Mouse (Mus musculus) G1E (cell line): Measurements from ENCODE around the gene Foxk1. TPM values are rescaled to one million over a fixed set of nuclear protein-coding genes. Genes with fewer than 3 reads are reported as not detected.

ENCODE experiments used
- ATAC-seq: 2 replicates; pipeline ENCODE4 v1.8.0; 2016; ENCODE audit warnings: mild to moderate bottlenecking; ENCODE audit not compliant: insufficient number of reproducible peaks, poor library complexity, low FRiP score, severe bottlenecking; ENCODE audit errors: extremely low read depth
- DNase-seq: peaks from one replicate; pipeline ENCODE4 v3.0.0; 2012; ENCODE audit warnings: low spot score
- H3K27me3 ChIP-seq: 2 replicates; pipeline ENCODE4 v1.6.1; 2012; ENCODE audit warnings: mild to moderate bottlenecking, low read length, inconsistent platforms; ENCODE audit not compliant: insufficient read depth
- H3K36me3 ChIP-seq: replicated peaks from 2 replicates; pipeline ENCODE3; 2012; ENCODE audit warnings: mild to moderate bottlenecking, inconsistent platforms
- H3K4me1 ChIP-seq: 2 replicates; pipeline ENCODE4 v1.6.1; 2012; ENCODE audit warnings: low read depth, low read length, inconsistent platforms, mixed read lengths; ENCODE audit not compliant: insufficient read depth
- H3K4me3 ChIP-seq: 2 replicates; pipeline ENCODE4 v1.5.1; 2012; ENCODE audit warnings: low read depth, mild to moderate bottlenecking, inconsistent platforms, low read length, moderate library complexity, mixed read lengths
- H3K9me3 ChIP-seq: replicated peaks from 2 replicates; pipeline ENCODE4 v1.6.1; 2012; ENCODE audit warnings: inconsistent platforms
- CTCF ChIP-seq: IDR thresholded peaks from 2 replicates; pipeline ENCODE4 v1.5.1; 2012; ENCODE audit warnings: low read depth, low read length, inconsistent platforms, mixed read lengths
- GATA1 ChIP-seq: IDR thresholded peaks from 2 replicates; pipeline ENCODE4 v1.6.1; 2012; ENCODE audit warnings: borderline replicate concordance, low read length, inconsistent platforms, mixed read lengths
- GATA2 ChIP-seq: IDR thresholded peaks from 2 replicates; pipeline ENCODE4 v1.6.1; 2012; ENCODE audit warnings: low read depth, low read length, inconsistent platforms, borderline replicate concordance
- POLR2AphosphoS5 ChIP-seq: IDR thresholded peaks from 2 replicates; pipeline ENCODE4 v1.6.1; 2012; ENCODE audit warnings: low read depth, low read length, inconsistent platforms; ENCODE audit not compliant: insufficient replicate concordance
- TAL1 ChIP-seq: conservative IDR thresholded peaks from 2 replicates; pipeline ENCODE4 v1.6.1; 2012; ENCODE audit warnings: low read depth, low read length, inconsistent platforms, mixed read lengths
- polyA plus RNA-seq: library from polyadenylated mRNA; stranded (reverse); fragments of >175 nt; gene quantifications from 2 replicates; pipeline ENCODE4 v1.2.3, GENCODE M21; 2012
- total RNA-seq, 2 experiments: library from RNA; stranded (forward) in 1 of 2; stranded (reverse) in 1 of 2; fragments of 200-1000 nt in 1 of 2; fragments of >200 nt in 1 of 2; fragmentation: Nextera tagmentation in 1 of 2; gene quantifications; 2 replicates each; pipeline ENCODE4 v1.2.3; 2014 to 2017

Foxk1 gene
- total and polyA plus RNA-seq, 3 experiments: 5.5 to 42.7 (median 29.5) TPM

- Histone ChIP-seq H3K9me3 (no peaks in the 10 kb centered on the region), H3K4me3 (no peak overlapping the region), H3K36me3 (peaks cover 57% of the 10 kb centered on the region), H3K4me1 (peaks cover 11% of the 10 kb centered on the region), H3K27me3 (no peaks in the 10 kb centered on the region; the same call in 1 of the 2 replicates)
- TF ChIP-seq GATA1: no peak
- TF ChIP-seq CTCF: no peak
- ATAC-seq (no peak), DNase-seq (no peak)
Observed at GRCm38 (mm10) chr5:142477866-142478615, 76.7 kb downstream of the Foxk1 start.

GRCm38 (mm10) chr5:142478829-142479435 is 77.6 kb downstream of the Foxk1 start:
- Histone ChIP-seq H3K4me1 (peaks cover 11% of the 10 kb centered on the region), H3K27me3 (no peaks in the 10 kb centered on the region; the same call in 1 of the 2 replicates), H3K36me3 (peaks cover 48% of the 10 kb centered on the region), H3K9me3 (no peaks in the 10 kb centered on the region), H3K4me3 (no peak overlapping the region)
- ATAC-seq: peak; percentile 48; the same call in 1 of the 2 replicates
- no peak for TF ChIP-seq TAL1
- no peak for TF ChIP-seq POLR2AphosphoS5
- TF ChIP-seq GATA2: no peak
- no peak for TF ChIP-seq GATA1
- peak; percentile 87 for TF ChIP-seq CTCF
- peak; percentile 22 for DNase-seq

- TF ChIP-seq GATA2 (no peak), TAL1 (no peak), CTCF (peak; percentile 87), GATA1 (no peak), POLR2AphosphoS5 (no peak)
- ATAC-seq: no peak; the same call in 1 of the 2 replicates
- peak; percentile 32 for DNase-seq
- no peak overlapping the region for H3K4me3 ChIP-seq
- H3K36me3 ChIP-seq: peaks cover 12% of the 10 kb centered on the region
- H3K27me3 ChIP-seq: peaks cover 11% of the 10 kb centered on the region
- H3K9me3 ChIP-seq: no peaks in the 10 kb centered on the region
- H3K4me1 ChIP-seq: no peaks in the 10 kb centered on the region; the same call in 1 of the 2 replicates
Observed at GRCm38 (mm10) chr5:142482512-142482911, 81.2 kb downstream of the Foxk1 start.

- TF ChIP-seq GATA2 (no peak), TAL1 (no peak)
- DNase-seq (no peak), ATAC-seq (no peak)
- no peak overlapping the region for H3K4me3 ChIP-seq
- H3K4me1 ChIP-seq: no peaks in the 10 kb centered on the region
- peaks cover 18% of the 10 kb centered on the region for H3K27me3 ChIP-seq
- H3K36me3 ChIP-seq: peaks cover 1% of the 10 kb centered on the region
- H3K9me3 ChIP-seq: no peaks in the 10 kb centered on the region
Observed at GRCm38 (mm10) chr5:142483581-142483980, 82.3 kb downstream of the Foxk1 start.

- TF ChIP-seq GATA1 (no peak), GATA2 (no peak), POLR2AphosphoS5 (no peak), TAL1 (no peak), CTCF (no peak)
- Histone ChIP-seq H3K27me3 (peaks cover 23% of the 10 kb centered on the region), H3K9me3 (no peaks in the 10 kb centered on the region), H3K36me3 (no peaks in the 10 kb centered on the region), H3K4me3 (no peak overlapping the region), H3K4me1 (no peaks in the 10 kb centered on the region)
- no peak for DNase-seq
- no peak for ATAC-seq
Observed at GRCm38 (mm10) chr5:142486654-142487053, 85.4 kb downstream of the Foxk1 start.

GRCm38 (mm10) chr5:142489955-142490707 is 88.8 kb downstream of the Foxk1 start:
- Histone ChIP-seq H3K27me3 (peaks cover 40% of the 10 kb centered on the region), H3K9me3 (no peaks in the 10 kb centered on the region), H3K4me3 (no peak overlapping the region), H3K36me3 (no peaks in the 10 kb centered on the region), H3K4me1 (no peaks in the 10 kb centered on the region)
- TF ChIP-seq GATA1: no peak
- TF ChIP-seq POLR2AphosphoS5: no peak
- TF ChIP-seq GATA2: no peak
- no peak for TF ChIP-seq TAL1
- TF ChIP-seq CTCF: no peak
- DNase-seq (no peak), ATAC-seq (no peak)
